Mouse (Mus musculus): Measurements from ENCODE around the gene Gm9945.
A peak's percentile ranks its signal among the peaks of the same experiment; 100 is the strongest.

Gene Gm9945

GRCm38 (mm10) chr11:53460192-53460591, 19.8 kb upstream of the Gm9945 start:
- no peak for DNase-seq (ENCODE audit: low read depth in 2 of 2, low spot score in 2 of 2)

GRCm38 (mm10) chr11:53461727-53462126, 18.2 kb upstream of the Gm9945 start:
- no peak for DNase-seq (ENCODE audit: low read depth in 2 of 2, low spot score in 2 of 2)

- DNase-seq (ENCODE audit: low read depth in 2 of 2, low spot score in 2 of 2), result no peak
These were observed 16.2 kb upstream of the Gm9945 start for GRCm38 (mm10) chr11:53463551-53464424.

GRCm38 (mm10) chr11:53466231-53466971, 13.6 kb upstream of the Gm9945 start:
- no peak for DNase-seq (ENCODE audit: low read depth in 2 of 2, low spot score in 2 of 2)

GRCm38 (mm10) chr11:53469294-53469967, 10.5 kb upstream of the Gm9945 start:
- DNase-seq (ENCODE audit: low read depth in 2 of 2, low spot score in 2 of 2), result no peak

- DNase-seq (ENCODE audit: low read depth in 2 of 2, low spot score in 2 of 2), result peak; percentile 72 to 85
These were observed 9.8 kb upstream of the Gm9945 start, which contains the start of gene Gm9837 for GRCm38 (mm10) chr11:53469968-53470695. Gene Gm9837 (minus strand): TSS chr11:53470479.

GRCm38 (mm10) chr11:53472709-53473108, 7.3 kb upstream of the Gm9945 start:
- DNase-seq (ENCODE audit: low read depth in 2 of 2, low spot score in 2 of 2), result no peak

- no peak for DNase-seq (ENCODE audit: low read depth in 2 of 2, low spot score in 2 of 2)
These were observed 4.3 kb upstream of the Gm9945 start for GRCm38 (mm10) chr11:53475620-53476019.

- no peak for DNase-seq (ENCODE audit: low read depth in 2 of 2, low spot score in 2 of 2)
These were observed 2.1 kb upstream of the Gm9945 start for GRCm38 (mm10) chr11:53477833-53478232.

GRCm38 (mm10) chr11:53478383-53479170, 1.4 kb upstream of the Gm9945 start:
- no peak for DNase-seq (ENCODE audit: low read depth in 2 of 2, low spot score in 2 of 2)

GRCm38 (mm10) chr11:53479171-53479782, 689 bp upstream of the Gm9945 start:
- DNase-seq (ENCODE audit: low read depth in 2 of 2, low spot score in 2 of 2), result no peak

GRCm38 (mm10) chr11:53481088-53481730, 1.2 kb downstream of the Gm9945 start:
- no peak for DNase-seq (ENCODE audit: low read depth in 2 of 2, low spot score in 2 of 2)

- DNase-seq (ENCODE audit: low read depth in 2 of 2, low spot score in 2 of 2), result no peak
These were observed 3.4 kb downstream of the Gm9945 start for GRCm38 (mm10) chr11:53483159-53483891.

- DNase-seq (ENCODE audit: low read depth in 2 of 2, low spot score in 2 of 2), result no peak
These were observed 5.8 kb downstream of the Gm9945 start for GRCm38 (mm10) chr11:53485719-53486118.

GRCm38 (mm10) chr11:53486351-53486750, 6.4 kb downstream of the Gm9945 start:
- DNase-seq (ENCODE audit: low read depth in 2 of 2, low spot score in 2 of 2), result no peak

GRCm38 (mm10) chr11:53486822-53487594, 7.0 kb downstream of the Gm9945 start:
- no peak for DNase-seq (ENCODE audit: low read depth in 2 of 2, low spot score in 2 of 2)

- DNase-seq (ENCODE audit: low read depth in 2 of 2, low spot score in 2 of 2), result no peak
These were observed 9.0 kb downstream of the Gm9945 start for GRCm38 (mm10) chr11:53489007-53489406.

- DNase-seq (ENCODE audit: low read depth in 2 of 2, low spot score in 2 of 2), result no peak
These were observed 9.5 kb downstream of the Gm9945 start for GRCm38 (mm10) chr11:53489421-53489820.
